ENCODE assay signal across 11 mouse cellular contexts in genomic region chr12:104605535-104606399, GRCm38 (mm10).
DNase-seq lines count a peak whose midpoint lies in the region; ATAC-seq and TF ChIP-seq lines count a peak whose summit lies in the region.
"Had no signal": no experiment of that assay in that cellular context is flagged by ENCODE, and none has a peak within 500 bp of the region (broad histone marks: within the 10 kb centered on the region; RNA-seq: fewer than 3 reads in every experiment).

No protein-coding gene starts in this region.

- peaks cover 21% of the 10 kb centered on the region for H3K4me1 ChIP-seq in heart, embryonic 13.5 days
- no peaks in the 10 kb centered on the region for H3K4me1 ChIP-seq in testis, adult 2 months (ENCODE audit: control insufficient read depth, insufficient read depth, low read length)
- no peaks in the 10 kb centered on the region for H3K4me1 ChIP-seq in kidney, postnatal 0 days (replicated peaks; ENCODE audit: insufficient read depth, low read length)

- TF ChIP-seq POLR2A in testis, adult 2 months (IDR thresholded peaks at IDR 0.05; ENCODE audit: control insufficient read depth, low read depth, low read length), result no peak

- peaks cover 9% of the 10 kb centered on the region; the same call in 1 of the 2 replicates for H3K9me3 ChIP-seq in heart, embryonic 13.5 days
- no peaks in the 10 kb centered on the region for H3K9me3 ChIP-seq in kidney, postnatal 0 days (replicated peaks; ENCODE audit: low read length)
- H3K9me3 ChIP-seq: embryonic facial prominence, embryonic 12.5 days had no signal

- 16% methylated on average over 24 of the region's 24 CpGs for WGBS in heart, embryonic 13.5 days
- 46% methylated on average over 24 of the region's 24 CpGs for WGBS in kidney, postnatal 0 days

- peak overlapping the region; percentile 71 for H3K27ac ChIP-seq in heart, embryonic 13.5 days (replicated peaks)
- H3K27ac ChIP-seq in testis, adult 2 months (ENCODE audit: control insufficient read depth, insufficient read depth, low read depth, low read length), result no peak overlapping the region
- no peak overlapping the region for H3K27ac ChIP-seq in kidney, postnatal 0 days
- H3K27ac ChIP-seq: embryonic facial prominence, embryonic 12.5 days; gastrocnemius, adult 2 months had no signal

- H3K36me3 ChIP-seq in heart, embryonic 13.5 days, result no peaks in the 10 kb centered on the region
- H3K36me3 ChIP-seq in testis, adult 2 months (ENCODE audit: control insufficient read depth, insufficient read depth, low read length), result no peaks in the 10 kb centered on the region
- no peaks in the 10 kb centered on the region for H3K36me3 ChIP-seq in kidney, postnatal 0 days (ENCODE audit: insufficient read depth, low read length)
- H3K36me3 ChIP-seq: embryonic facial prominence, embryonic 12.5 days had no signal

- H3K4me2 ChIP-seq in heart, embryonic 13.5 days, result peak overlapping the region; percentile 39
- no peak overlapping the region for H3K4me2 ChIP-seq in kidney, postnatal 0 days (ENCODE audit: low read length)
- H3K4me2 ChIP-seq: embryonic facial prominence, embryonic 12.5 days had no signal

- TF ChIP-seq CTCF in testis, adult 2 months (IDR thresholded peaks at IDR 0.05; ENCODE audit: control insufficient read depth, insufficient read depth, insufficient replicate concordance, low read depth, low read length), result no peak
- TF ChIP-seq CTCF in kidney, postnatal 0 days (IDR thresholded peaks at IDR 0.05; ENCODE audit: low read depth), result no peak

- DNase-seq in heart, adult 8-10 months (ENCODE audit: low spot score), result no peak
- no peak for DNase-seq in testis, postnatal 14 days (ENCODE audit: low spot score)
- DNase-seq in kidney, postnatal 0 days (ENCODE audit: low spot score), result peak; percentile 40
- no peak for DNase-seq in right cerebral cortex, postnatal 25 days
- no peak for DNase-seq in thymus, postnatal 4 days
- DNase-seq: gastrocnemius, adult 2 months; right cerebral cortex, adult 18-20 months had no signal

- no peak overlapping the region for H3K9ac ChIP-seq in heart, embryonic 13.5 days
- H3K9ac ChIP-seq in kidney, postnatal 0 days (ENCODE audit: low read depth, low read length), result no peak overlapping the region
- H3K9ac ChIP-seq: embryonic facial prominence, embryonic 12.5 days had no signal

- peaks cover 62% of the 10 kb centered on the region for H3K27me3 ChIP-seq in heart, embryonic 13.5 days (replicated peaks)
- no peaks in the 10 kb centered on the region for H3K27me3 ChIP-seq in testis, adult 2 months (ENCODE audit: control insufficient read depth, insufficient read depth, low read length)
- no peaks in the 10 kb centered on the region for H3K27me3 ChIP-seq in kidney, postnatal 0 days (ENCODE audit: insufficient read depth, low read length)
- H3K27me3 ChIP-seq: embryonic facial prominence, embryonic 12.5 days had no signal

- ATAC-seq in heart, embryonic 13.5 days (ENCODE audit: extremely low read depth, insufficient number of reproducible peaks, low FRiP score, low TSS enrichment), result peak; percentile 91
- no peak for ATAC-seq in kidney, postnatal 0 days (replicated peaks; ENCODE audit: low FRiP score, low read depth)
- ATAC-seq in erythroid progenitor cell, adult 5-6 weeks (replicated peaks; ENCODE audit: low FRiP score, poor library complexity, severe bottlenecking), result no peak

- no peak overlapping the region for H3K4me3 ChIP-seq in heart, embryonic 13.5 days
- H3K4me3 ChIP-seq in testis, adult 2 months (ENCODE audit: control insufficient read depth, low read depth, low read length), result peak overlapping the region; percentile 2
- no peak overlapping the region for H3K4me3 ChIP-seq in kidney, postnatal 0 days (replicated peaks; ENCODE audit: low read depth, low read length)
- H3K4me3 ChIP-seq: embryonic facial prominence, embryonic 12.5 days; gastrocnemius, adult 2 months had no signal
